9 mouse cellular contexts compared by ENCODE assay signal in the genomic region with DNA sequence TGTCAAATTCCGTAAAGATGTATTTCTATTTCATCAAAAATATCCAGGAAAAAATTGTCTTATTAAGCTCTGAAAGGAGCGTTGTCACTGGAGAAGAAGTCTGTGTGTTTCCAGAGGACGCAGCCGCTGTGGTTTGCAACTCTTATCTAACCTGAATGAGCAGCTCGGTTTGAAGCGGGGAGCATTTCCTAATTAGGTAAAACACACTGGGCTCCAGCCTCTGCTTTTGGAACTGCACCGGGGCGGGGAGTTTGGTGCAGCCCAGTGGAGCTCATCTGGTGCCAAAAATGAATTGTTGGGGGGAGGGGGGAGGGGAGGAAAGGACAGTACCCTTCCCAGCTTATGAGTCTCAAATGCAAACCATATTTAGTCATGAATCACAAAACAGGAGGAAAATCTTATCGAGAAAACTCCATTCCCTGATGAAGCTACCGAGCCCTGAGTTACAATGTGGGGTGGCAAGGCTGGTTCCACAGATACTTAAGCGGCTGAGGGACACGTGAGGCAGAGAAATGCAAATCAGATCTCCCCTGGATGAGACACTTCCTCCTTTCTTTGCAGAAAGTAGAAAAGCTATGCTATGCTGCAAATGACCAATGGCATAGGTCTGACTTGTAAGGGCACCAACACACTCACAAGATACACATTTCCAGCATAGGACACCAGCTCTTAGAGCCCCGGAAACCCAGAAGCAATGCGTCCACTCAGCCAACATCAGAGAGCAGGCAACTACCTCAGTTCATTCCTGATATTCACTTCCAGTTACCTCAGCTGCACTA. TPM values are rescaled to one million over a fixed set of nuclear protein-coding genes. Genes with fewer than 3 reads are reported as not detected.
DNase-seq lines count a peak whose midpoint lies in the region; ATAC-seq and TF ChIP-seq lines count a peak whose summit lies in the region.
"Had no signal": no experiment of that assay in that cellular context is flagged by ENCODE, and none has a peak within 500 bp of the region (broad histone marks: within the 10 kb centered on the region; RNA-seq: fewer than 3 reads in every experiment).

No protein-coding gene starts in this region.

- WGBS in limb, embryonic 12.5 days, result 41% methylated on average over 14 of the region's 14 CpGs
- 50% methylated on average over 14 of the region's 14 CpGs for WGBS in limb, embryonic 10.5 days
- 46% methylated on average over 14 of the region's 14 CpGs for WGBS in limb, embryonic 13.5 days
- 53% methylated on average over 14 of the region's 14 CpGs for WGBS in hindbrain, embryonic 16.5 days

- no peak for ATAC-seq in limb, embryonic 12.5 days (ENCODE audit: insufficient number of reproducible peaks, insufficient read depth, low FRiP score, low TSS enrichment, low read depth)
- ATAC-seq in limb, embryonic 13.5 days (ENCODE audit: low FRiP score, low read depth), result no peak
- ATAC-seq in hindbrain, embryonic 16.5 days, result no peak

- peak overlapping the region; percentile 17 for H3K4me3 ChIP-seq in limb, embryonic 12.5 days (replicated peaks)
- no peak overlapping the region for H3K4me3 ChIP-seq in limb, embryonic 10.5 days
- peak overlapping the region; percentile 76 for H3K4me3 ChIP-seq in embryonic fibroblast, embryonic 13.5 days (ENCODE audit: insufficient read depth, low read length)
- H3K4me3 ChIP-seq in limb, embryonic 13.5 days, result peak overlapping the region; percentile 21
- no peak overlapping the region for H3K4me3 ChIP-seq in hindbrain, embryonic 16.5 days (ENCODE audit: low read length)
- H3K4me3 ChIP-seq: midbrain, embryonic 12.5 days had no signal

- 0 out of 2 replicates have a peak overlapping the region, but pooled peaks have one; percentile 18 for H3K9ac ChIP-seq in limb, embryonic 12.5 days (replicated peaks)
- no peak overlapping the region for H3K9ac ChIP-seq in limb, embryonic 13.5 days
- no peak overlapping the region for H3K9ac ChIP-seq in hindbrain, embryonic 16.5 days (ENCODE audit: low read depth, low read length)
- H3K9ac ChIP-seq: midbrain, embryonic 12.5 days had no signal

- no peak for TF ChIP-seq CTCF in embryonic fibroblast, embryonic 13.5 days (IDR thresholded peaks at IDR 0.05; ENCODE audit: borderline replicate concordance, insufficient read depth, low read length)

- H3K4me2 ChIP-seq in limb, embryonic 12.5 days, result peak overlapping the region; percentile 26; the same call in 1 of the 2 replicates
- H3K4me2 ChIP-seq in limb, embryonic 13.5 days (replicated peaks), result peak overlapping the region; percentile 41
- H3K4me2 ChIP-seq in hindbrain, embryonic 16.5 days (ENCODE audit: low read length), result no peak overlapping the region
- H3K4me2 ChIP-seq: midbrain, embryonic 12.5 days had no signal

- peak; percentile 89 for TF ChIP-seq POLR2A in embryonic fibroblast, embryonic 13.5 days (IDR thresholded peaks at IDR 0.05; ENCODE audit: low read depth, low read length)

- DNase-seq in limb, embryonic 10.5 days (ENCODE audit: low spot score), result no peak
- peak; percentile 37 for DNase-seq in skeletal muscle tissue, adult 2 months (ENCODE audit: low read depth, low spot score)
- no peak for DNase-seq in ovary, postnatal 10 days (ENCODE audit: low spot score)
- DNase-seq in adrenal gland, adult 18-20 months (ENCODE audit: low spot score in 2 of 2), result no peak

- peaks cover 2% of the 10 kb centered on the region; the same call in 1 of the 2 replicates for H3K4me1 ChIP-seq in limb, embryonic 12.5 days (replicated peaks)
- peaks cover 6% of the 10 kb centered on the region; the same call in 1 of the 2 replicates for H3K4me1 ChIP-seq in limb, embryonic 10.5 days
- H3K4me1 ChIP-seq in embryonic fibroblast, embryonic 13.5 days (ENCODE audit: control insufficient read depth, insufficient read depth, low read length), result peaks cover 6% of the 10 kb centered on the region
- H3K4me1 ChIP-seq in limb, embryonic 13.5 days, result peaks cover 17% of the 10 kb centered on the region
- no peaks in the 10 kb centered on the region for H3K4me1 ChIP-seq in hindbrain, embryonic 16.5 days (ENCODE audit: control insufficient read depth, insufficient read depth, low read depth, low read length)
- H3K4me1 ChIP-seq: midbrain, embryonic 12.5 days had no signal

- no peaks in the 10 kb centered on the region for H3K27me3 ChIP-seq in limb, embryonic 12.5 days
- no peaks in the 10 kb centered on the region for H3K27me3 ChIP-seq in limb, embryonic 10.5 days (ENCODE audit: low read depth, poor library complexity, severe bottlenecking)
- no peaks in the 10 kb centered on the region for H3K27me3 ChIP-seq in limb, embryonic 13.5 days
- H3K27me3 ChIP-seq in hindbrain, embryonic 16.5 days (replicated peaks; ENCODE audit: control insufficient read depth, insufficient read depth, low read length), result no peaks in the 10 kb centered on the region
- H3K27me3 ChIP-seq: midbrain, embryonic 12.5 days had no signal

- H3K9me3 ChIP-seq in limb, embryonic 12.5 days, result no peaks in the 10 kb centered on the region
- H3K9me3 ChIP-seq in limb, embryonic 10.5 days (replicated peaks), result no peaks in the 10 kb centered on the region
- H3K9me3 ChIP-seq in limb, embryonic 13.5 days, result no peaks in the 10 kb centered on the region
- no peaks in the 10 kb centered on the region for H3K9me3 ChIP-seq in hindbrain, embryonic 16.5 days (ENCODE audit: control insufficient read depth, low read length)
- H3K9me3 ChIP-seq: midbrain, embryonic 12.5 days had no signal

- H3K36me3 ChIP-seq in limb, embryonic 12.5 days, result no peaks in the 10 kb centered on the region
- no peaks in the 10 kb centered on the region for H3K36me3 ChIP-seq in limb, embryonic 10.5 days
- H3K36me3 ChIP-seq in limb, embryonic 13.5 days, result no peaks in the 10 kb centered on the region
- H3K36me3 ChIP-seq in hindbrain, embryonic 16.5 days (ENCODE audit: control insufficient read depth, insufficient read depth, low read length), result no peaks in the 10 kb centered on the region
- H3K36me3 ChIP-seq: midbrain, embryonic 12.5 days had no signal

- no peak overlapping the region for H3K27ac ChIP-seq in limb, embryonic 12.5 days
- no peak overlapping the region for H3K27ac ChIP-seq in limb, embryonic 10.5 days
- H3K27ac ChIP-seq in embryonic fibroblast, embryonic 13.5 days (ENCODE audit: insufficient read depth, low read length), result peak overlapping the region; percentile 96
- H3K27ac ChIP-seq in limb, embryonic 13.5 days, result peak overlapping the region; percentile 15; the same call in 1 of the 2 replicates
- H3K27ac ChIP-seq in hindbrain, embryonic 16.5 days (ENCODE audit: low read depth, low read length), result no peak overlapping the region
- H3K27ac ChIP-seq: midbrain, embryonic 12.5 days had no signal

RNA-seq across cellular contexts. Expression of a gene that starts 1.1 kb away (rescaled TPM):
- 120 and 137 TPM in 2 replicates for polyA plus RNA-seq in limb, embryonic 12.5 days (2016; fragmentation: Nextera tagmentation; extraction: Ambion mirVana)
- polyA plus RNA-seq in limb, embryonic 10.5 days (2016; fragmentation: Nextera tagmentation; extraction: Ambion mirVana), result 12.0 and 19.9 TPM in 2 replicates
- polyA plus RNA-seq in embryonic fibroblast, embryonic 13.5 days (2011; ENCODE audit: insufficient read length, low read depth, missing spikeins), result 5,580 and 7,205 TPM in 2 replicates
- polyA plus RNA-seq in limb, embryonic 13.5 days (2015; fragmentation: Nextera tagmentation; extraction: Ambion mirVana), result 262 and 263 TPM in 2 replicates
- total RNA-seq in adrenal gland, adult 18-20 months (2021), result 10 to 100 TPM; 41.4 to 97.6 TPM
- 17.6 and 29.5 TPM in 2 replicates for polyA plus RNA-seq in hindbrain, embryonic 16.5 days (2015; fragmentation: Nextera tagmentation; extraction: Ambion mirVana)

RNA-seq across cellular contexts. Expression of a gene that starts 36.2 kb away (rescaled TPM):
- 1.1 and 1.4 TPM in 2 replicates for polyA plus RNA-seq in limb, embryonic 12.5 days (2016; fragmentation: Nextera tagmentation; extraction: Ambion mirVana)
- polyA plus RNA-seq in limb, embryonic 10.5 days (2016; fragmentation: Nextera tagmentation; extraction: Ambion mirVana), result 0.53 and 0.94 TPM in 2 replicates
- 27.9 and 32.2 TPM in 2 replicates for polyA plus RNA-seq in embryonic fibroblast, embryonic 13.5 days (2011; ENCODE audit: insufficient read length, low read depth, missing spikeins)
- polyA plus RNA-seq in limb, embryonic 13.5 days (2015; fragmentation: Nextera tagmentation; extraction: Ambion mirVana), result 2.4 and 4.3 TPM in 2 replicates
- 10 to 100 TPM in 1 of 2 experiments, 1 to 10 TPM in 1; 8.5 to 10.7 TPM for total RNA-seq in adrenal gland, adult 18-20 months (2021)
- polyA plus RNA-seq in hindbrain, embryonic 16.5 days (2015; fragmentation: Nextera tagmentation; extraction: Ambion mirVana), result 1.5 and 1.6 TPM in 2 replicates

Comparison
In these comparisons a context has a peak if more than half of its experiments do, and no peak if none do; other contexts are left out.
1. H3K27ac ChIP-seq: peak in embryonic fibroblast, embryonic 13.5 days (single experiment) and limb, embryonic 13.5 days (single experiment); none in limb, embryonic 12.5 days (single experiment), limb, embryonic 10.5 days (single experiment) and hindbrain, embryonic 16.5 days (single experiment).
2. H3K4me3 ChIP-seq: peak in limb, embryonic 12.5 days (single experiment), embryonic fibroblast, embryonic 13.5 days (single experiment) and limb, embryonic 13.5 days (single experiment); none in limb, embryonic 10.5 days (single experiment) and hindbrain, embryonic 16.5 days (single experiment).
3. RNA of a gene that starts 1.1 kb away (polyA plus RNA-seq): 5,580 to 7,205 TPM in embryonic fibroblast, embryonic 13.5 days; 262 to 263 TPM in limb, embryonic 13.5 days, 120 to 137 TPM in limb, embryonic 12.5 days, 12.0 to 19.9 TPM in limb, embryonic 10.5 days and 17.6 to 29.5 TPM in hindbrain, embryonic 16.5 days; every median in the first group is over 10 times any median in the second.